Mouse (Mus musculus) testis, adult 2 months (tissue): Measurements from ENCODE around the gene Abhd16a. TPM values are rescaled to one million over a fixed set of nuclear protein-coding genes. Genes with fewer than 3 reads are reported as not detected.

Source experiments
- H3K27ac ChIP-seq: fragments of 200-500 bp; 2 replicates; pipeline ENCODE4 v1.5.1; 2012; ENCODE audit warnings: low read depth, low read length; ENCODE audit not compliant: control insufficient read depth, insufficient read depth
- H3K27me3 ChIP-seq: fragments of 200-500 bp; 2 replicates; pipeline ENCODE4 v1.6.1; 2012; ENCODE audit warnings: mild to moderate bottlenecking, low read length, moderate library complexity; ENCODE audit not compliant: control insufficient read depth, insufficient read depth
- H3K36me3 ChIP-seq: fragments of 200-500 bp; 2 replicates; pipeline ENCODE4 v1.6.1; 2012; ENCODE audit warnings: mild to moderate bottlenecking, low read length; ENCODE audit not compliant: control insufficient read depth, insufficient read depth
- H3K4me1 ChIP-seq: fragments of 200-500 bp; 2 replicates; pipeline ENCODE4 v1.6.1; 2012; ENCODE audit warnings: low read length; ENCODE audit not compliant: control insufficient read depth, insufficient read depth
- H3K4me3 ChIP-seq: fragments of 200-500 bp; 2 replicates; pipeline ENCODE4 v1.5.1; 2012; ENCODE audit warnings: low read depth, mild to moderate bottlenecking, low read length, moderate library complexity, mixed read lengths; ENCODE audit not compliant: control insufficient read depth
- CTCF ChIP-seq: fragments of 200-500 bp; IDR thresholded peaks from 2 replicates; pipeline ENCODE4 v1.5.1; 2012; ENCODE audit warnings: low read depth, mild to moderate bottlenecking, inconsistent platforms, low read length, moderate library complexity; ENCODE audit not compliant: control insufficient read depth, insufficient read depth, insufficient replicate concordance
- POLR2A ChIP-seq: fragments of 200-500 bp; IDR thresholded peaks from 2 replicates; pipeline ENCODE4 v1.6.1; 2012; ENCODE audit warnings: low read depth, mild to moderate bottlenecking, inconsistent platforms, low read length, moderate library complexity; ENCODE audit not compliant: control insufficient read depth
- polyA plus RNA-seq: library from polyadenylated mRNA; depleted of rRNA; stranded (reverse); fragments of >200 nt; gene quantifications from 2 replicates; pipeline ENCODE4 v1.2.3, GENCODE M21; 2012

Abhd16a gene
- polyA plus RNA-seq, 1 experiment, result 121 TPM

GRCm38 (mm10) chr17:35055691-35056495 is 33.2 kb upstream of the Abhd16a start:
- H3K4me3 ChIP-seq, result no peak overlapping the region
- H3K27me3 ChIP-seq, result no peaks in the 10 kb centered on the region
- no peak overlapping the region; the same call in 1 of the 2 replicates for H3K27ac ChIP-seq
- TF ChIP-seq POLR2A (no peak), CTCF (no peak)
- H3K36me3 ChIP-seq, result no peaks in the 10 kb centered on the region
- peaks cover 25% of the 10 kb centered on the region for H3K4me1 ChIP-seq

- TF ChIP-seq POLR2A, result no peak
- no peak for TF ChIP-seq CTCF
- Histone ChIP-seq H3K27ac (no peak overlapping the region), H3K4me1 (peaks cover 18% of the 10 kb centered on the region), H3K36me3 (no peaks in the 10 kb centered on the region), H3K4me3 (no peak overlapping the region), H3K27me3 (no peaks in the 10 kb centered on the region)
These were observed 32.0 kb upstream of the Abhd16a start for GRCm38 (mm10) chr17:35057090-35057489.

GRCm38 (mm10) chr17:35058316-35058715 is 30.7 kb upstream of the Abhd16a start:
- Histone ChIP-seq H3K4me3 (no peak overlapping the region), H3K36me3 (no peaks in the 10 kb centered on the region), H3K4me1 (peaks cover 21% of the 10 kb centered on the region), H3K27me3 (no peaks in the 10 kb centered on the region), H3K27ac (no peak overlapping the region)
- TF ChIP-seq CTCF (no peak), POLR2A (no peak)

GRCm38 (mm10) chr17:35058911-35059892 is 29.9 kb upstream of the Abhd16a start, which contains the start of gene Ddah2:
Gene Ddah2 (plus strand): TSS chr17:35059035.
- H3K4me1 ChIP-seq, result peaks cover 23% of the 10 kb centered on the region
- TF ChIP-seq CTCF (0 out of 2 replicates have a peak, but pooled peaks have one; percentile 25), POLR2A (no peak; the same call in 1 of the 2 replicates)
- H3K27me3 ChIP-seq, result no peaks in the 10 kb centered on the region
- H3K4me3 ChIP-seq, result peak within 1 kb of the TSS; percentile 84
- H3K36me3 ChIP-seq, result no peaks in the 10 kb centered on the region
- H3K27ac ChIP-seq, result peak within 1 kb of the TSS; percentile 50

GRCm38 (mm10) chr17:35060071-35060470 is 29.0 kb upstream of the Abhd16a start:
- H3K36me3 ChIP-seq, result no peaks in the 10 kb centered on the region
- 0 out of 2 replicates have a peak, but pooled peaks cover 2% of the 10 kb centered on the region for H3K27me3 ChIP-seq
- H3K27ac ChIP-seq, result no peak overlapping the region
- peaks cover 28% of the 10 kb centered on the region for H3K4me1 ChIP-seq
- H3K4me3 ChIP-seq, result peak overlapping the region; percentile 84
- TF ChIP-seq POLR2A, result no peak
- no peak for TF ChIP-seq CTCF

- TF ChIP-seq CTCF (no peak), POLR2A (no peak)
- no peak overlapping the region for H3K27ac ChIP-seq
- peak overlapping the region; percentile 84; the same call in 1 of the 2 replicates for H3K4me3 ChIP-seq
- H3K4me1 ChIP-seq, result peaks cover 34% of the 10 kb centered on the region
- peaks cover 5% of the 10 kb centered on the region; the same call in 1 of the 2 replicates for H3K27me3 ChIP-seq
- H3K36me3 ChIP-seq, result no peaks in the 10 kb centered on the region
These were observed 28.2 kb upstream of the Abhd16a start for GRCm38 (mm10) chr17:35060737-35061297.
